Mouse (Mus musculus) forebrain, embryonic 14.5 days (tissue): Measurements from ENCODE around the gene Sox8. TPM values are rescaled to one million over a fixed set of nuclear protein-coding genes. Genes with fewer than 3 reads are reported as not detected.

ENCODE experiments used
- ATAC-seq: fragments of 200-750 bp; cut with Nextera tagmentation; 2 replicates; pipeline ENCODE4 v1.8.0; 2017; ENCODE audit warnings: mild to moderate bottlenecking, moderate library complexity
- DNase-seq: peaks from one replicate; pipeline ENCODE4 v3.0.0-alpha.2; 2015; ENCODE audit warnings: low spot score
- H3K27ac ChIP-seq: fragments of 300-500 bp; sonication (generic); 2 replicates; pipeline ENCODE4 v1.5.1; 2014; ENCODE audit warnings: low read depth, mild to moderate bottlenecking, control low read depth, low read length, moderate library complexity
- H3K27me3 ChIP-seq: fragments of 300-500 bp; sonication (generic); replicated peaks from 2 replicates; pipeline ENCODE4 v1.6.1; 2014; ENCODE audit warnings: low read length, control low read depth, mixed read lengths; ENCODE audit not compliant: control insufficient read depth, insufficient read depth
- H3K36me3 ChIP-seq: fragments of 300-500 bp; sonication (generic); 2 replicates; pipeline ENCODE4 v1.6.1; 2014; ENCODE audit warnings: low read length, control low read depth; ENCODE audit not compliant: control insufficient read depth, insufficient read depth
- H3K4me1 ChIP-seq: fragments of 300-500 bp; sonication (generic); 2 replicates; pipeline ENCODE4 v1.6.1; 2014; ENCODE audit warnings: antibody characterized with exemption, low read length, control low read depth; ENCODE audit not compliant: control insufficient read depth, insufficient read depth
- H3K4me2 ChIP-seq: fragments of 300-500 bp; sonication (generic); 2 replicates; pipeline ENCODE4 v1.6.1; 2014; ENCODE audit warnings: mild to moderate bottlenecking, control low read depth, low read length
- H3K4me3 ChIP-seq: fragments of 300-500 bp; sonication (generic); 2 replicates; pipeline ENCODE4 v1.5.1; 2014; ENCODE audit warnings: low read depth, low read length, control low read depth
- H3K9ac ChIP-seq: fragments of 300-500 bp; sonication (generic); 2 replicates; pipeline ENCODE4 v1.6.1; 2014; ENCODE audit warnings: mild to moderate bottlenecking, low read length, control low read depth, moderate library complexity
- H3K9me3 ChIP-seq: fragments of 300-500 bp; sonication (generic); replicated peaks from 2 replicates; pipeline ENCODE4 v1.6.1; 2016; ENCODE audit warnings: low read length, control low read depth, mixed read lengths; ENCODE audit not compliant: control insufficient read depth
- WGBS: fragments of 180-500 bp; shearing (Covaris S2); extraction: QIAGEN DNeasy Blood & Tissue Kit; methylation state at CpG from one replicate; pipeline ENCODE4 v1.1.7; 2014; 5-methylcytosine and 5-hydroxymethylcytosine counted together
- polyA plus RNA-seq: library from polyadenylated mRNA; unstranded; fragments of >200 nt; fragmentation: Nextera tagmentation; extraction: Ambion mirVana; gene quantifications from 2 replicates; pipeline ENCODE4 v1.2.1, GENCODE M21; 2014

The Sox8 gene
- polyA plus RNA-seq, 1 experiment from 2014 or later: 17.6 TPM

- ATAC-seq (peak; percentile 23), DNase-seq (no peak)
- Histone ChIP-seq H3K4me2 (no peak overlapping the region), H3K27me3 (no peaks in the 10 kb centered on the region), H3K4me3 (no peak overlapping the region), H3K9me3 (no peaks in the 10 kb centered on the region), H3K27ac (peak overlapping the region; percentile 86), H3K36me3 (peaks cover 4% of the 10 kb centered on the region; the same call in 1 of the 2 replicates), H3K9ac (no peak overlapping the region), H3K4me1 (peaks cover 27% of the 10 kb centered on the region)
- WGBS: 80% methylated on average over 11 of the region's 11 CpGs
These were observed 37.8 kb upstream of the Sox8 start for GRCm38 (mm10) chr17:25608137-25608785.

GRCm38 (mm10) chr17:25604234-25604633, 33.7 kb upstream of the Sox8 start:
- ATAC-seq: no peak
- no peak for DNase-seq
- Histone ChIP-seq H3K27me3 (no peaks in the 10 kb centered on the region), H3K4me3 (no peak overlapping the region), H3K4me1 (peaks cover 12% of the 10 kb centered on the region), H3K4me2 (no peak overlapping the region), H3K9me3 (no peaks in the 10 kb centered on the region), H3K9ac (no peak overlapping the region), H3K27ac (no peak overlapping the region), H3K36me3 (no peaks in the 10 kb centered on the region)
- 67% methylated on average over 5 of the region's 5 CpGs for WGBS

- H3K4me3 ChIP-seq: no peak overlapping the region
These were observed 31.9 kb upstream of the Sox8 start for GRCm38 (mm10) chr17:25602366-25602765.

GRCm38 (mm10) chr17:25597537-25597936, 27.1 kb upstream of the Sox8 start:
- H3K4me2 ChIP-seq: no peak overlapping the region
- no peak overlapping the region for H3K27ac ChIP-seq
- no peak overlapping the region for H3K9ac ChIP-seq
- no peaks in the 10 kb centered on the region for H3K9me3 ChIP-seq
- H3K27me3 ChIP-seq: no peaks in the 10 kb centered on the region
- 0 out of 2 replicates have a peak, but pooled peaks cover 5% of the 10 kb centered on the region for H3K36me3 ChIP-seq
- DNase-seq (no peak), ATAC-seq (no peak)
- peaks cover 3% of the 10 kb centered on the region; the same call in 1 of the 2 replicates for H3K4me1 ChIP-seq
- H3K4me3 ChIP-seq: no peak overlapping the region
- 68% methylated on average over 3 of the region's 3 CpGs for WGBS

More at GRCm38 (mm10) chr17:25602366-25602765, 31.9 kb upstream of the Sox8 start:
- DNase-seq (no peak), ATAC-seq (no peak)
- 78% methylated on average over 8 of the region's 8 CpGs for WGBS
- Histone ChIP-seq H3K27ac (no peak overlapping the region), H3K27me3 (no peaks in the 10 kb centered on the region), H3K36me3 (no peaks in the 10 kb centered on the region), H3K9ac (no peak overlapping the region), H3K4me2 (no peak overlapping the region), H3K4me1 (no peaks in the 10 kb centered on the region), H3K9me3 (no peaks in the 10 kb centered on the region)

- peaks cover 5% of the 10 kb centered on the region; the same call in 1 of the 2 replicates for H3K36me3 ChIP-seq
- H3K4me2 ChIP-seq: no peak overlapping the region
- no peak for DNase-seq
- H3K27ac ChIP-seq: no peak overlapping the region
- no peak for ATAC-seq
- whole genome bisulfite sequencing: 89% methylated on average over 5 of the region's 5 CpGs
- H3K9me3 ChIP-seq: no peaks in the 10 kb centered on the region
- H3K9ac ChIP-seq: no peak overlapping the region
- no peak overlapping the region for H3K4me3 ChIP-seq
- H3K4me1 ChIP-seq: peaks cover 3% of the 10 kb centered on the region; the same call in 1 of the 2 replicates
- no peaks in the 10 kb centered on the region for H3K27me3 ChIP-seq
These were observed 25.0 kb upstream of the Sox8 start for GRCm38 (mm10) chr17:25595495-25595894.

GRCm38 (mm10) chr17:25593411-25594261, 23.1 kb upstream of the Sox8 start:
- Histone ChIP-seq H3K9me3 (no peaks in the 10 kb centered on the region), H3K36me3 (peaks cover 11% of the 10 kb centered on the region; the same call in 1 of the 2 replicates), H3K9ac (0 out of 2 replicates have a peak overlapping the region, but pooled peaks have one; percentile 0), H3K27ac (no peak overlapping the region), H3K4me2 (no peak overlapping the region), H3K27me3 (no peaks in the 10 kb centered on the region), H3K4me3 (no peak overlapping the region), H3K4me1 (peaks cover 3% of the 10 kb centered on the region; the same call in 1 of the 2 replicates)
- ATAC-seq: no peak
- DNase-seq: no peak
- 53% methylated on average over 22 of the region's 22 CpGs for WGBS

- H3K27ac ChIP-seq: no peak overlapping the region
- no peak overlapping the region for H3K4me2 ChIP-seq
- peaks cover 23% of the 10 kb centered on the region; the same call in 1 of the 2 replicates for H3K36me3 ChIP-seq
- no peak overlapping the region for H3K9ac ChIP-seq
- ATAC-seq: no peak
- peaks cover 3% of the 10 kb centered on the region; the same call in 1 of the 2 replicates for H3K4me1 ChIP-seq
- no peaks in the 10 kb centered on the region for H3K27me3 ChIP-seq
- 93% methylated on average over 6 of the region's 6 CpGs for WGBS
- no peak overlapping the region for H3K4me3 ChIP-seq
- no peak for DNase-seq
- no peaks in the 10 kb centered on the region for H3K9me3 ChIP-seq
These were observed 21.9 kb upstream of the Sox8 start for GRCm38 (mm10) chr17:25592336-25592735.

- Histone ChIP-seq H3K9me3 (no peaks in the 10 kb centered on the region), H3K36me3 (peaks cover 26% of the 10 kb centered on the region), H3K27ac (no peak overlapping the region), H3K4me3 (no peak overlapping the region), H3K4me1 (peaks cover 3% of the 10 kb centered on the region; the same call in 1 of the 2 replicates), H3K4me2 (no peak overlapping the region), H3K9ac (no peak overlapping the region), H3K27me3 (no peaks in the 10 kb centered on the region)
- 82% methylated on average over 4 of the region's 4 CpGs for WGBS
- no peak for ATAC-seq
- no peak for DNase-seq
These were observed 20.5 kb upstream of the Sox8 start for GRCm38 (mm10) chr17:25590985-25591384.
